Mouse (Mus musculus) urinary bladder, adult 2 months (tissue): ENCODE data around the gene Ppfia2. TPM values are rescaled to one million over a fixed set of nuclear protein-coding genes. Genes with fewer than 3 reads are reported as not detected.

Experiments used
- DNase-seq: peaks from one replicate; pipeline ENCODE4 v3.0.0; 2022; ENCODE audit warnings: low spot score
- polyA plus RNA-seq: library from polyadenylated mRNA; depleted of rRNA; stranded (reverse); fragments of >200 nt; gene quantifications from 2 replicates; pipeline ENCODE4 v1.2.3, GENCODE M21; 2012; rRNA removed

The Ppfia2 gene
- 0.14 and 0.27 TPM in 2 replicates for polyA plus RNA-seq

- DNase-seq: no peak
These were observed at the start of gene Ppfia2 for GRCm38 (mm10) chr10:106469855-106470532. Gene Ppfia2 (plus strand): TSS chr10:106470339.

- no peak for DNase-seq
These were observed 1.0 kb upstream of the Ppfia2 start for GRCm38 (mm10) chr10:106468956-106469721.

- DNase-seq: no peak
These were observed 530 bp downstream of the Ppfia2 start for GRCm38 (mm10) chr10:106470533-106471205.

- DNase-seq: no peak
These were observed 39.4 kb downstream of the Ppfia2 start for GRCm38 (mm10) chr10:106509281-106510165.

GRCm38 (mm10) chr10:106566036-106566435 lies 95.9 kb downstream of the Ppfia2 start:
- no peak for DNase-seq

- no peak for DNase-seq
These were observed 114.9 kb downstream of the Ppfia2 start for GRCm38 (mm10) chr10:106585026-106585425.

GRCm38 (mm10) chr10:106585476-106586080 lies 115.4 kb downstream of the Ppfia2 start:
- DNase-seq: no peak

- DNase-seq: no peak
These were observed 117.7 kb downstream of the Ppfia2 start for GRCm38 (mm10) chr10:106587817-106588216.

GRCm38 (mm10) chr10:106590944-106591343 lies 120.8 kb downstream of the Ppfia2 start:
- DNase-seq: no peak

GRCm38 (mm10) chr10:106596976-106597375 lies 126.8 kb downstream of the Ppfia2 start:
- no peak for DNase-seq

- no peak for DNase-seq
These were observed 133.3 kb downstream of the Ppfia2 start for GRCm38 (mm10) chr10:106603319-106603898.

- DNase-seq: no peak
These were observed 139.2 kb downstream of the Ppfia2 start for GRCm38 (mm10) chr10:106609177-106609981.

- no peak for DNase-seq
These were observed 140.1 kb downstream of the Ppfia2 start for GRCm38 (mm10) chr10:106610222-106610621.

- DNase-seq: no peak
These were observed 148.1 kb downstream of the Ppfia2 start for GRCm38 (mm10) chr10:106618194-106618593.

GRCm38 (mm10) chr10:106620952-106621351 lies 150.8 kb downstream of the Ppfia2 start:
- no peak for DNase-seq

GRCm38 (mm10) chr10:106623342-106623741 lies 153.2 kb downstream of the Ppfia2 start:
- no peak for DNase-seq

GRCm38 (mm10) chr10:106632171-106632935 lies 162.2 kb downstream of the Ppfia2 start:
- no peak for DNase-seq

- DNase-seq: no peak
These were observed 163.8 kb downstream of the Ppfia2 start for GRCm38 (mm10) chr10:106633898-106634297.

- DNase-seq: no peak
These were observed 182.1 kb downstream of the Ppfia2 start for GRCm38 (mm10) chr10:106652276-106652675.
